In the genomic region with DNA sequence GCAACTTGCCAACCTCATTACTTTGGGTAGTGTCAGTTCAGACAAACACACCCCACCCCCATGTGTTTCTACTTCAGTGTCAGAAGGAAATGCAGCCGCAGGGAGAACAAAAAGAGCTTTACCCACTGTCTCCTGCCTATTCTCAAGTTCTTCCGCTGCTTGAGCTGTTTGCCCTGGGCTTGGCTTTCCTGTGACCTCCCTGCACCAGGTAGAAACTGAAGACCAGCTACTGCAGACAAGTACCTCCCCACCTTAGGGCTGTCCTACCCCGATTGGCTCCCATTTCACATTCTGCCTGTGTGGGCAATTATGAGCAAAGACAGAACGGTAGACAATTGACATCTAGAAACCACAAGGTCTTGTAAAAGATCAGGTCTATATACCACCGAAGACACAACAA, we compare ENCODE assay signal across 17 mouse cellular contexts. TPM values are rescaled to one million over a fixed set of nuclear protein-coding genes. Genes with fewer than 3 reads are reported as not detected.
A peak's percentile ranks its signal among the peaks of the same experiment; 100 is the strongest.
DNase-seq lines count a peak whose midpoint lies in the region; ATAC-seq and TF ChIP-seq lines count a peak whose summit lies in the region.
"Had no signal": no experiment of that assay in that cellular context is flagged by ENCODE, and none has a peak within 500 bp of the region (broad histone marks: within the 10 kb centered on the region; RNA-seq: fewer than 3 reads in every experiment).

A gene (plus strand): TSS at position 100 of the 400 bp plus-strand sequence.

- 40% methylated on average over 5 of the region's 5 CpGs for WGBS in stomach, postnatal 0 days

- H3K4me2 ChIP-seq in stomach, postnatal 0 days (replicated peaks; ENCODE audit: low read depth) = no peak within 1 kb of the TSS
- H3K4me2 ChIP-seq: limb, embryonic 15.5 days; neural tube, embryonic 12.5 days; stomach, embryonic 15.5 days had no signal

- H3K27ac ChIP-seq in stomach, postnatal 0 days (replicated peaks) = peak within 1 kb of the TSS; percentile 25; the same call in 1 of the 2 replicates
- H3K27ac ChIP-seq: limb, embryonic 15.5 days; neural tube, embryonic 12.5 days; stomach, embryonic 15.5 days had no signal

- no peaks in the 10 kb centered on the region for H3K9me3 ChIP-seq in stomach, postnatal 0 days (ENCODE audit: control insufficient read depth, low read length)
- H3K9me3 ChIP-seq: limb, embryonic 15.5 days; neural tube, embryonic 12.5 days; stomach, embryonic 15.5 days had no signal

- H3K4me1 ChIP-seq in stomach, postnatal 0 days (replicated peaks; ENCODE audit: control insufficient read depth, insufficient read depth) = no peaks in the 10 kb centered on the region
- H3K4me1 ChIP-seq: limb, embryonic 15.5 days; neural tube, embryonic 12.5 days; stomach, embryonic 15.5 days had no signal

- no peak for TF ChIP-seq CTCF in stomach, postnatal 0 days (IDR thresholded peaks at IDR 0.05; ENCODE audit: low read depth)

- no peak within 1 kb of the TSS for H3K9ac ChIP-seq in stomach, postnatal 0 days (ENCODE audit: low read length)
- H3K9ac ChIP-seq: limb, embryonic 15.5 days; neural tube, embryonic 12.5 days; stomach, embryonic 15.5 days had no signal

- H3K27me3 ChIP-seq in stomach, postnatal 0 days (ENCODE audit: control insufficient read depth, insufficient read depth, low read length) = no peaks in the 10 kb centered on the region
- H3K27me3 ChIP-seq: limb, embryonic 15.5 days; neural tube, embryonic 12.5 days; stomach, embryonic 15.5 days had no signal

- no peaks in the 10 kb centered on the region for H3K36me3 ChIP-seq in stomach, postnatal 0 days (ENCODE audit: control insufficient read depth, insufficient read depth, low read length)
- H3K36me3 ChIP-seq: limb, embryonic 15.5 days; neural tube, embryonic 12.5 days; stomach, embryonic 15.5 days had no signal

- peak; percentile 2 to 15 for DNase-seq in adrenal gland, adult (ENCODE audit: inconsistent age in 2 of 2, low spot score in 1 of 2)
- no peak for DNase-seq in adrenal gland, postnatal 4 days (ENCODE audit: low spot score in 2 of 2)
- peak; percentile 28 for DNase-seq in stomach, postnatal 0 days (ENCODE audit: low spot score)
- no peak for DNase-seq in layer of hippocampus, postnatal 36 days
- DNase-seq in frontal cortex, postnatal 25 days (ENCODE audit: low spot score in 2 of 2) = no peak
- DNase-seq: adrenal gland, postnatal 25 days; kidney, postnatal 25 days; midbrain, embryonic 14.5 days had no signal

- no peak for TF ChIP-seq EP300 in stomach, postnatal 0 days (optimal IDR thresholded peaks at IDR 0.05)

- H3K4me3 ChIP-seq in stomach, postnatal 0 days (ENCODE audit: low read depth, low read length) = no peak within 1 kb of the TSS
- H3K4me3 ChIP-seq: limb, embryonic 15.5 days; neural tube, embryonic 12.5 days; stomach, embryonic 15.5 days had no signal

- peak; percentile 80 for ATAC-seq in CD4-positive, CD25-positive, alpha-beta regulatory T cell, adult 4 months
- peak; percentile 81 for ATAC-seq in inflammation-experienced regulatory T-cells, adult 6 months
- peak; percentile 42; the same call in 1 of the 2 replicates for ATAC-seq in stomach, postnatal 0 days (ENCODE audit: low FRiP score, low TSS enrichment)
- no peak for ATAC-seq in granulocyte monocyte progenitor cell, adult 5-6 weeks (replicated peaks; ENCODE audit: poor library complexity, severe bottlenecking)
- ATAC-seq: intestine, postnatal 0 days had no signal

RNA-seq across cellular contexts. Expression of the gene that starts here (rescaled TPM):
- total RNA-seq in adrenal gland, postnatal 4 days (2021) = not detected
- 10 to 100 TPM; 44.6 to 47.1 TPM for polyA plus RNA-seq in CD4-positive, CD25-positive, alpha-beta regulatory T cell, adult 4 months (2017; shearing (Covaris generic))
- 10 to 100 TPM; 62.9 to 95.5 (median 64.3) TPM for polyA plus RNA-seq in inflammation-experienced regulatory T-cells, adult 6 months (2017; shearing (Covaris generic))
- polyA plus RNA-seq in stomach, postnatal 0 days (2015; fragmentation: Nextera tagmentation; extraction: Ambion mirVana) = 0.40 and 0.42 TPM in 2 replicates
- not detected for total RNA-seq in layer of hippocampus, postnatal 36 days (2021)
- total RNA-seq in granulocyte monocyte progenitor cell, adult 5-6 weeks (2014; fragmentation: Nextera tagmentation) = not detected in 2 replicates
- not detected in 2 replicates for total RNA-seq in granulocyte monocyte progenitor cell, adult 5-6 weeks (2017)
- total RNA-seq: adrenal gland, postnatal 25 days had no signal
- polyA plus RNA-seq: cortical plate, adult 2 months; hindbrain, embryonic 11.5 days; limb, embryonic 15.5 days; midbrain, embryonic 14.5 days; neural tube, embryonic 12.5 days had no signal

Comparison
In these comparisons a context has a peak if more than half of its experiments do, and no peak if none do; other contexts are left out.
1. RNA of the gene that starts here (polyA plus RNA-seq): 62.9 to 95.5 TPM in inflammation-experienced regulatory T-cells, adult 6 months and 44.6 to 47.1 TPM in CD4-positive, CD25-positive, alpha-beta regulatory T cell, adult 4 months; 0.40 to 0.42 TPM in stomach, postnatal 0 days; every median in the first group is over 10 times any median in the second.
2. DNase-seq: peak in adrenal gland, adult (2 of 2); none in adrenal gland, postnatal 4 days (0 of 2), layer of hippocampus, postnatal 36 days (0 of 2) and frontal cortex, postnatal 25 days (0 of 2).
3. Peak in DNase-seq, ATAC-seq and H3K27ac ChIP-seq in stomach, postnatal 0 days; RNA of the gene not detected or under 1 TPM.